Mouse (Mus musculus): ENCODE data around the gene Olfr685. TPM values are rescaled to one million over a fixed set of nuclear protein-coding genes. Genes with fewer than 3 reads are reported as not detected.

Gene Olfr685
- polyA plus RNA-seq, 1 experiment from 2014 or later = not detected

DNA sequence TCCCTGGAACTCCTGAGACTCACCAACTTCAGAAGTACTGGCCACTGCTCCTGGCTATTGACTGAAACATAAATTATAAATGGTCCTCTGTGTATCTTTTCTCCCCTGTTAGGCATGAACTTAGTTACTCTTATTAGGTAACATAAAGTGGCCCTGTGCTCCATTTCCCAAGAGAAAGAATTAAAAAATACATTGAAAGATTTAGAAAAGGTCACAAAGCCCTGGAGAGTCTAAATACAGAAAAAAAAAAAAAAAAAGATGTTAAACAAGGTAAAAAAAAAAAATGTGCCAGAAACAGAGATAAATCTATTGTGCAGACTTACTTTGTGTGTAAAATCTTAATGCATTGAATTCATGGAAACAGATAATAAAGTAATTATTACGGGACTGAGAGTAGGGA is 22.3 kb downstream of the Olfr685 start, which contains the start of gene Olfr684:
Gene Olfr684 (minus strand): TSS at position 101 of the 400 bp plus-strand sequence.
- H3K4me2 ChIP-seq (ENCODE audit: low read length) = no peak within 1 kb of the TSS
- no peaks in the 10 kb centered on the region for H3K9me3 ChIP-seq (ENCODE audit: control insufficient read depth, low read length)
- no peaks in the 10 kb centered on the region for H3K4me1 ChIP-seq (ENCODE audit: control insufficient read depth, insufficient read depth, low read length)
- DNase-seq (no peak), ATAC-seq (ENCODE audit: low FRiP score, low TSS enrichment) (no peak)
- no peak within 1 kb of the TSS for H3K4me3 ChIP-seq (replicated peaks; ENCODE audit: low read depth, low read length)
- no peaks in the 10 kb centered on the region for H3K36me3 ChIP-seq (ENCODE audit: control insufficient read depth, insufficient read depth, low read length)
- 75% methylated on average over 1 of the region's 1 CpGs for WGBS
- H3K27ac ChIP-seq (replicated peaks; ENCODE audit: low read depth, low read length) = no peak within 1 kb of the TSS
- no peak within 1 kb of the TSS for H3K9ac ChIP-seq (replicated peaks; ENCODE audit: low read length)
- no peaks in the 10 kb centered on the region for H3K27me3 ChIP-seq (ENCODE audit: control insufficient read depth, insufficient read depth, low read length)

GRCm38 (mm10) chr7:105146912-105147311 is 38.9 kb downstream of the Olfr685 start, which contains the start of gene Olfr683:
TSS of gene Olfr683 (minus strand) at chr7:105147012.
- ATAC-seq (ENCODE audit: low FRiP score, low TSS enrichment) (no peak), DNase-seq (no peak)
- H3K4me2 ChIP-seq (ENCODE audit: low read length) = no peak within 1 kb of the TSS
- no peak within 1 kb of the TSS for H3K4me3 ChIP-seq (replicated peaks; ENCODE audit: low read depth, low read length)
- H3K4me1 ChIP-seq (ENCODE audit: control insufficient read depth, insufficient read depth, low read length) = no peaks in the 10 kb centered on the region
- H3K9me3 ChIP-seq (ENCODE audit: control insufficient read depth, low read length) = no peaks in the 10 kb centered on the region
- H3K36me3 ChIP-seq (ENCODE audit: control insufficient read depth, insufficient read depth, low read length) = no peaks in the 10 kb centered on the region
- H3K9ac ChIP-seq (replicated peaks; ENCODE audit: low read length) = no peak within 1 kb of the TSS
- no peak within 1 kb of the TSS for H3K27ac ChIP-seq (replicated peaks; ENCODE audit: low read depth, low read length)
- 64% methylated on average over 1 of the region's 1 CpGs for WGBS
- H3K27me3 ChIP-seq (ENCODE audit: control insufficient read depth, insufficient read depth, low read length) = no peaks in the 10 kb centered on the region

- no peaks in the 10 kb centered on the region for H3K4me1 ChIP-seq (ENCODE audit: control insufficient read depth, insufficient read depth, low read length)
- no peak for ATAC-seq (ENCODE audit: low FRiP score, low TSS enrichment)
- no peaks in the 10 kb centered on the region for H3K36me3 ChIP-seq (ENCODE audit: control insufficient read depth, insufficient read depth, low read length)
- H3K9ac ChIP-seq (replicated peaks; ENCODE audit: low read length) = no peak overlapping the region
- no peak for DNase-seq
- 80% methylated on average over 2 of the region's 2 CpGs for WGBS
- H3K27me3 ChIP-seq (ENCODE audit: control insufficient read depth, insufficient read depth, low read length) = no peaks in the 10 kb centered on the region
- H3K4me3 ChIP-seq (replicated peaks; ENCODE audit: low read depth, low read length) = no peak overlapping the region
- no peak overlapping the region for H3K4me2 ChIP-seq (ENCODE audit: low read length)
- no peaks in the 10 kb centered on the region for H3K9me3 ChIP-seq (ENCODE audit: control insufficient read depth, low read length)
- no peak overlapping the region for H3K27ac ChIP-seq (replicated peaks; ENCODE audit: low read depth, low read length)
These were observed 44.5 kb downstream of the Olfr685 start for GRCm38 (mm10) chr7:105141275-105141674.

Other genes starting within 250 kb of the Olfr685 start
- not detected in 2 replicates for gene Olfr670, start 223.4 kb downstream of the Olfr685 start, polyA plus RNA-seq (2014; fragmentation: Nextera tagmentation; extraction: Ambion mirVana)
- gene Olfr671, start 206.9 kb downstream of the Olfr685 start, polyA plus RNA-seq (2014; fragmentation: Nextera tagmentation; extraction: Ambion mirVana) = not detected in 2 replicates
- not detected in 2 replicates for gene Olfr672, start 184.0 kb downstream of the Olfr685 start, polyA plus RNA-seq (2014; fragmentation: Nextera tagmentation; extraction: Ambion mirVana)
- not detected in 2 replicates for gene Olfr675, start 157.6 kb downstream of the Olfr685 start, polyA plus RNA-seq (2014; fragmentation: Nextera tagmentation; extraction: Ambion mirVana)
- not detected in 2 replicates for gene Olfr676, start 153.3 kb downstream of the Olfr685 start, polyA plus RNA-seq (2014; fragmentation: Nextera tagmentation; extraction: Ambion mirVana)
- not detected in 2 replicates for gene Olfr677, start 134.6 kb downstream of the Olfr685 start, polyA plus RNA-seq (2014; fragmentation: Nextera tagmentation; extraction: Ambion mirVana)
- not detected in 2 replicates for gene Olfr678, start 121.5 kb downstream of the Olfr685 start, polyA plus RNA-seq (2014; fragmentation: Nextera tagmentation; extraction: Ambion mirVana)
- gene Olfr679, start 104.8 kb downstream of the Olfr685 start, polyA plus RNA-seq (2014; fragmentation: Nextera tagmentation; extraction: Ambion mirVana) = not detected in 2 replicates
- not detected in 2 replicates for gene Olfr680-ps1, start 93.2 kb downstream of the Olfr685 start, polyA plus RNA-seq (2014; fragmentation: Nextera tagmentation; extraction: Ambion mirVana)
- not detected in 2 replicates for gene Olfr681, start 69.2 kb downstream of the Olfr685 start, polyA plus RNA-seq (2014; fragmentation: Nextera tagmentation; extraction: Ambion mirVana)
- not detected in 2 replicates for gene Olfr683, start 39.0 kb downstream of the Olfr685 start, polyA plus RNA-seq (2014; fragmentation: Nextera tagmentation; extraction: Ambion mirVana)
- not detected in 2 replicates for gene Olfr684, start 22.4 kb downstream of the Olfr685 start, polyA plus RNA-seq (2014; fragmentation: Nextera tagmentation; extraction: Ambion mirVana)
- not detected in 2 replicates for gene Olfr686, start 21.5 kb upstream of the Olfr685 start, polyA plus RNA-seq (2014; fragmentation: Nextera tagmentation; extraction: Ambion mirVana)
- not detected in 2 replicates for gene Olfr688, start 102.1 kb upstream of the Olfr685 start, polyA plus RNA-seq (2014; fragmentation: Nextera tagmentation; extraction: Ambion mirVana)
- gene Olfr689, start 125.2 kb upstream of the Olfr685 start, polyA plus RNA-seq (2014; fragmentation: Nextera tagmentation; extraction: Ambion mirVana) = 0.08 TPM in 1 of 2 replicates, not detected in the other
- not detected in 2 replicates for gene Olfr690, start 148.1 kb upstream of the Olfr685 start, polyA plus RNA-seq (2014; fragmentation: Nextera tagmentation; extraction: Ambion mirVana)
- gene Olfr691, start 156.3 kb upstream of the Olfr685 start, polyA plus RNA-seq (2014; fragmentation: Nextera tagmentation; extraction: Ambion mirVana) = 0.14 and 0.69 TPM in 2 replicates
- not detected in 2 replicates for gene Olfr692, start 182.2 kb upstream of the Olfr685 start, polyA plus RNA-seq (2014; fragmentation: Nextera tagmentation; extraction: Ambion mirVana)
- not detected in 2 replicates for gene Gm5901, start 189.0 kb upstream of the Olfr685 start, polyA plus RNA-seq (2014; fragmentation: Nextera tagmentation; extraction: Ambion mirVana)
- gene Fam160a2, start 214.0 kb upstream of the Olfr685 start, polyA plus RNA-seq (2014; fragmentation: Nextera tagmentation; extraction: Ambion mirVana) = 32.3 and 44.0 TPM in 2 replicates
- 0.11 TPM in 1 of 2 replicates, not detected in the other for gene Cnga4, start 218.6 kb upstream of the Olfr685 start, polyA plus RNA-seq (2014; fragmentation: Nextera tagmentation; extraction: Ambion mirVana)
- 1.7 and 3.0 TPM in 2 replicates for gene Cckbr, start 239.7 kb upstream of the Olfr685 start, polyA plus RNA-seq (2014; fragmentation: Nextera tagmentation; extraction: Ambion mirVana)